Mouse (Mus musculus): Measurements from ENCODE around the gene Plcb4. TPM values are rescaled to one million over a fixed set of nuclear protein-coding genes. Genes with fewer than 3 reads are reported as not detected.
"Not testable (repeated sequence)": the region's sequence is repeated elsewhere in the genome, so short reads cannot be mapped to it uniquely, and the experiment has no call there.

Plcb4 gene
- polyA plus RNA-seq, 1 experiment from 2014 or later = 14.5 TPM

- ATAC-seq (ENCODE audit: low FRiP score) (no peak), DNase-seq (ENCODE audit: low spot score, missing footprints) (no peak)
- Histone ChIP-seq H3K4me1 (ENCODE audit: control insufficient read depth, insufficient read depth, low read length) (no peaks in the 10 kb centered on the region; the same call in 1 of the 2 replicates), H3K27me3 (ENCODE audit: control insufficient read depth, insufficient read depth, low read length) (no peaks in the 10 kb centered on the region), H3K9ac (ENCODE audit: low read length) (no peak overlapping the region), H3K36me3 (ENCODE audit: control insufficient read depth, insufficient read depth, low read length) (no peaks in the 10 kb centered on the region), H3K4me3 (ENCODE audit: low read depth, low read length) (no peak overlapping the region), H3K27ac (ENCODE audit: low read depth, low read length) (no peak overlapping the region), H3K4me2 (no peak overlapping the region), H3K9me3 (ENCODE audit: control insufficient read depth, low read length) (no peaks in the 10 kb centered on the region)
- WGBS = 54% methylated on average over 5 of the region's 5 CpGs
Observed at GRCm38 (mm10) chr2:135978790-135979189, 320.0 kb downstream of the Plcb4 start.

GRCm38 (mm10) chr2:135980428-135980827 lies 321.6 kb downstream of the Plcb4 start:
- no peak overlapping the region for H3K27ac ChIP-seq (ENCODE audit: low read depth, low read length)
- H3K4me2 ChIP-seq = no peak overlapping the region
- no peak for DNase-seq (ENCODE audit: low spot score, missing footprints)
- ATAC-seq (ENCODE audit: low FRiP score) = no peak
- no peaks in the 10 kb centered on the region for H3K9me3 ChIP-seq (ENCODE audit: control insufficient read depth, low read length)
- H3K27me3 ChIP-seq (ENCODE audit: control insufficient read depth, insufficient read depth, low read length) = no peaks in the 10 kb centered on the region
- 90% methylated on average over 1 of the region's 1 CpGs for WGBS
- no peak overlapping the region for H3K4me3 ChIP-seq (ENCODE audit: low read depth, low read length)
- no peak overlapping the region for H3K9ac ChIP-seq (ENCODE audit: low read length)
- H3K4me1 ChIP-seq (ENCODE audit: control insufficient read depth, insufficient read depth, low read length) = no peaks in the 10 kb centered on the region; the same call in 1 of the 2 replicates
- no peaks in the 10 kb centered on the region for H3K36me3 ChIP-seq (ENCODE audit: control insufficient read depth, insufficient read depth, low read length)

GRCm38 (mm10) chr2:135983972-135984371 lies 325.2 kb downstream of the Plcb4 start:
- Histone ChIP-seq H3K4me3 (ENCODE audit: low read depth, low read length) (no peak overlapping the region), H3K9ac (ENCODE audit: low read length) (no peak overlapping the region), H3K4me1 (ENCODE audit: control insufficient read depth, insufficient read depth, low read length) (no peaks in the 10 kb centered on the region), H3K27ac (ENCODE audit: low read depth, low read length) (no peak overlapping the region), H3K27me3 (ENCODE audit: control insufficient read depth, insufficient read depth, low read length) (no peaks in the 10 kb centered on the region), H3K9me3 (ENCODE audit: control insufficient read depth, low read length) (no peaks in the 10 kb centered on the region), H3K4me2 (no peak overlapping the region), H3K36me3 (ENCODE audit: control insufficient read depth, insufficient read depth, low read length) (no peaks in the 10 kb centered on the region)
- DNase-seq (ENCODE audit: low spot score, missing footprints) (no peak), ATAC-seq (ENCODE audit: low FRiP score) (no peak)
- 95% methylated on average over 4 of the region's 4 CpGs for WGBS

- H3K4me2 ChIP-seq = no peak overlapping the region
- H3K9ac ChIP-seq (ENCODE audit: low read length) = no peak overlapping the region
- no peaks in the 10 kb centered on the region for H3K4me1 ChIP-seq (ENCODE audit: control insufficient read depth, insufficient read depth, low read length)
- no peaks in the 10 kb centered on the region for H3K36me3 ChIP-seq (ENCODE audit: control insufficient read depth, insufficient read depth, low read length)
- 86% methylated on average over 15 of the region's 15 CpGs for WGBS
- DNase-seq (ENCODE audit: low spot score, missing footprints) (no peak), ATAC-seq (ENCODE audit: low FRiP score) (no peak)
- no peaks in the 10 kb centered on the region for H3K9me3 ChIP-seq (ENCODE audit: control insufficient read depth, low read length)
- H3K27me3 ChIP-seq (ENCODE audit: control insufficient read depth, insufficient read depth, low read length) = no peaks in the 10 kb centered on the region
- H3K4me3 ChIP-seq (ENCODE audit: low read depth, low read length) = no peak overlapping the region
- H3K27ac ChIP-seq (ENCODE audit: low read depth, low read length) = no peak overlapping the region
Observed at GRCm38 (mm10) chr2:135985536-135986265, 326.9 kb downstream of the Plcb4 start.

GRCm38 (mm10) chr2:135988475-135988874 lies 329.7 kb downstream of the Plcb4 start:
- DNase-seq (ENCODE audit: low spot score, missing footprints); ATAC-seq (ENCODE audit: low FRiP score); H3K4me3 ChIP-seq (ENCODE audit: low read depth, low read length): not testable (repeated sequence)

GRCm38 (mm10) chr2:135990686-135991085 lies 331.9 kb downstream of the Plcb4 start:
- not testable (repeated sequence) for H3K9me3 ChIP-seq (ENCODE audit: control insufficient read depth, low read length); DNase-seq (ENCODE audit: low spot score, missing footprints); H3K9ac ChIP-seq (ENCODE audit: low read length); H3K36me3 ChIP-seq (ENCODE audit: control insufficient read depth, insufficient read depth, low read length); H3K4me3 ChIP-seq (ENCODE audit: low read depth, low read length); H3K27me3 ChIP-seq (ENCODE audit: control insufficient read depth, insufficient read depth, low read length); H3K4me2 ChIP-seq; ATAC-seq (ENCODE audit: low FRiP score); H3K27ac ChIP-seq (ENCODE audit: low read depth, low read length); H3K4me1 ChIP-seq (ENCODE audit: control insufficient read depth, insufficient read depth, low read length)
- 79% methylated on average over 10 of the region's 10 CpGs for WGBS

More at GRCm38 (mm10) chr2:135988475-135988874, 329.7 kb downstream of the Plcb4 start:
- not testable (repeated sequence) for H3K9me3 ChIP-seq (ENCODE audit: control insufficient read depth, low read length); H3K4me2 ChIP-seq; H3K36me3 ChIP-seq (ENCODE audit: control insufficient read depth, insufficient read depth, low read length); H3K9ac ChIP-seq (ENCODE audit: low read length); H3K27ac ChIP-seq (ENCODE audit: low read depth, low read length); H3K4me1 ChIP-seq (ENCODE audit: control insufficient read depth, insufficient read depth, low read length); H3K27me3 ChIP-seq (ENCODE audit: control insufficient read depth, insufficient read depth, low read length)

GRCm38 (mm10) chr2:135993314-135993713 lies 334.5 kb downstream of the Plcb4 start:
- WGBS = 80% methylated on average over 11 of the region's 11 CpGs
- Histone ChIP-seq H3K4me2 (no peak overlapping the region), H3K36me3 (ENCODE audit: control insufficient read depth, insufficient read depth, low read length) (no peaks in the 10 kb centered on the region), H3K4me1 (ENCODE audit: control insufficient read depth, insufficient read depth, low read length) (no peaks in the 10 kb centered on the region), H3K9ac (ENCODE audit: low read length) (no peak overlapping the region), H3K9me3 (ENCODE audit: control insufficient read depth, low read length) (no peaks in the 10 kb centered on the region), H3K27me3 (ENCODE audit: control insufficient read depth, insufficient read depth, low read length) (no peaks in the 10 kb centered on the region), H3K27ac (ENCODE audit: low read depth, low read length) (no peak overlapping the region), H3K4me3 (ENCODE audit: low read depth, low read length) (no peak overlapping the region)
- ATAC-seq (ENCODE audit: low FRiP score) = no peak
- DNase-seq (ENCODE audit: low spot score, missing footprints) = no peak

- Histone ChIP-seq H3K27ac (ENCODE audit: low read depth, low read length) (no peak overlapping the region), H3K36me3 (ENCODE audit: control insufficient read depth, insufficient read depth, low read length) (no peaks in the 10 kb centered on the region), H3K9me3 (ENCODE audit: control insufficient read depth, low read length) (no peaks in the 10 kb centered on the region), H3K9ac (ENCODE audit: low read length) (no peak overlapping the region), H3K4me1 (ENCODE audit: control insufficient read depth, insufficient read depth, low read length) (no peaks in the 10 kb centered on the region), H3K4me3 (ENCODE audit: low read depth, low read length) (no peak overlapping the region), H3K27me3 (ENCODE audit: control insufficient read depth, insufficient read depth, low read length) (no peaks in the 10 kb centered on the region), H3K4me2 (no peak overlapping the region)
- ATAC-seq (ENCODE audit: low FRiP score) (no peak), DNase-seq (ENCODE audit: low spot score, missing footprints) (no peak)
- 87% methylated on average over 4 of the region's 4 CpGs for WGBS
Observed at GRCm38 (mm10) chr2:135995196-135995595, 336.4 kb downstream of the Plcb4 start.

GRCm38 (mm10) chr2:135996936-135997335 lies 338.1 kb downstream of the Plcb4 start:
- WGBS = 88% methylated on average over 6 of the region's 6 CpGs
- H3K9me3 ChIP-seq (ENCODE audit: control insufficient read depth, low read length) = no peaks in the 10 kb centered on the region
- DNase-seq (ENCODE audit: low spot score, missing footprints) (no peak), ATAC-seq (ENCODE audit: low FRiP score) (no peak)
- H3K4me3 ChIP-seq (ENCODE audit: low read depth, low read length) = no peak overlapping the region
- H3K4me2 ChIP-seq = no peak overlapping the region
- no peak overlapping the region for H3K9ac ChIP-seq (ENCODE audit: low read length)
- H3K36me3 ChIP-seq (ENCODE audit: control insufficient read depth, insufficient read depth, low read length) = no peaks in the 10 kb centered on the region
- no peaks in the 10 kb centered on the region for H3K27me3 ChIP-seq (ENCODE audit: control insufficient read depth, insufficient read depth, low read length)
- no peaks in the 10 kb centered on the region for H3K4me1 ChIP-seq (ENCODE audit: control insufficient read depth, insufficient read depth, low read length)
- no peak overlapping the region for H3K27ac ChIP-seq (ENCODE audit: low read depth, low read length)

Data from midbrain, embryonic 11.5 days (tissue).